Mouse (Mus musculus): ENCODE measurements around the gene Dpy19l2.
"Not testable (repeated sequence)": the region's sequence is repeated elsewhere in the genome, so short reads cannot be mapped to it uniquely, and the experiment has no call there.

The Dpy19l2 gene

GRCm38 (mm10) chr9:24695700-24696404 lies at the start of gene Dpy19l2:
Gene Dpy19l2, minus strand, starts transcription at chr9:24696293.
- no peak for DNase-seq (ENCODE audit: low read depth)

- no peak for DNase-seq (ENCODE audit: low read depth)
Measured at GRCm38 (mm10) chr9:24744958-24745357, 48.9 kb upstream of the Dpy19l2 start.

- no peak for DNase-seq (ENCODE audit: low read depth)
Measured at GRCm38 (mm10) chr9:24701246-24701645, 5.2 kb upstream of the Dpy19l2 start.

GRCm38 (mm10) chr9:24696405-24696778 lies 299 bp upstream of the Dpy19l2 start:
- DNase-seq (ENCODE audit: low read depth) = no peak

- DNase-seq (ENCODE audit: low read depth) = not testable (repeated sequence)
Measured at GRCm38 (mm10) chr9:24637341-24637740, 58.8 kb downstream of the Dpy19l2 start.

- DNase-seq (ENCODE audit: low read depth) = no peak
Measured at GRCm38 (mm10) chr9:24624896-24625295, 71.2 kb downstream of the Dpy19l2 start, which contains the start of gene Cypt4. Gene Cypt4, plus strand, starts transcription at chr9:24625196.

GRCm38 (mm10) chr9:24538159-24538558 lies 157.9 kb downstream of the Dpy19l2 start:
- no peak for DNase-seq (ENCODE audit: low read depth)

- no peak for DNase-seq (ENCODE audit: low read depth)
Measured at GRCm38 (mm10) chr9:24516575-24517139, 179.4 kb downstream of the Dpy19l2 start.

- no peak for DNase-seq (ENCODE audit: low read depth)
Measured at GRCm38 (mm10) chr9:24514078-24514469, 182.0 kb downstream of the Dpy19l2 start.

GRCm38 (mm10) chr9:24513290-24514077 lies 182.6 kb downstream of the Dpy19l2 start:
- DNase-seq (ENCODE audit: low read depth) = no peak

GRCm38 (mm10) chr9:24512121-24512539 lies 184.0 kb downstream of the Dpy19l2 start:
- no peak for DNase-seq (ENCODE audit: low read depth)

GRCm38 (mm10) chr9:24511371-24512120 lies 184.5 kb downstream of the Dpy19l2 start:
- no peak for DNase-seq (ENCODE audit: low read depth)

GRCm38 (mm10) chr9:24508880-24509279 lies 187.2 kb downstream of the Dpy19l2 start:
- DNase-seq (ENCODE audit: low read depth) = no peak

Measured in c-Kit-positive CD71-negative TER-119-negative erythroid progenitor cells, embryonic 14.5 days (primary cell).